Mouse (Mus musculus) kidney, embryonic 14.5 days (tissue): ENCODE results near the gene 2900026A02Rik. TPM values are rescaled to one million over a fixed set of nuclear protein-coding genes. Genes with fewer than 3 reads are reported as not detected.
A peak's percentile ranks its signal among the peaks of the same experiment; 100 is the strongest.

Source experiments
- ATAC-seq: fragments of 200-750 bp; cut with Nextera tagmentation; 2 replicates; pipeline ENCODE4 v1.8.0; 2017; ENCODE audit warnings: moderate number of reproducible peaks, mild to moderate bottlenecking, moderate TSS enrichment, moderate library complexity; ENCODE audit not compliant: low FRiP score, low TSS enrichment
- H3K27ac ChIP-seq: fragments of 300-500 bp; sonication (generic); 2 replicates; pipeline ENCODE4 v1.5.1; 2014; ENCODE audit warnings: low read depth, mild to moderate bottlenecking, low read length, moderate library complexity, mixed read lengths
- H3K27me3 ChIP-seq: fragments of 300-500 bp; sonication (generic); 2 replicates; pipeline ENCODE4 v1.6.1; 2014; ENCODE audit warnings: mild to moderate bottlenecking, low read length; ENCODE audit not compliant: control insufficient read depth, insufficient read depth
- H3K36me3 ChIP-seq: fragments of 300-500 bp; sonication (generic); 2 replicates; pipeline ENCODE4 v1.6.1; 2014; ENCODE audit warnings: low read length, mixed read lengths; ENCODE audit not compliant: control insufficient read depth, insufficient read depth
- H3K4me1 ChIP-seq: fragments of 300-500 bp; sonication (generic); 2 replicates; pipeline ENCODE4 v1.6.1; 2014; ENCODE audit warnings: low read length, mixed read lengths; ENCODE audit not compliant: control insufficient read depth, insufficient read depth
- H3K4me2 ChIP-seq: fragments of 300-500 bp; sonication (generic); replicated peaks from 2 replicates; pipeline ENCODE4 v1.6.1; 2014; ENCODE audit warnings: low read depth, mild to moderate bottlenecking, low read length
- H3K4me3 ChIP-seq: fragments of 300-500 bp; sonication (generic); 2 replicates; pipeline ENCODE4 v1.5.1; 2014; ENCODE audit warnings: mild to moderate bottlenecking, low read length
- H3K9ac ChIP-seq: fragments of 300-500 bp; sonication (generic); 2 replicates; pipeline ENCODE4 v1.6.1; 2014; ENCODE audit warnings: low read depth, mild to moderate bottlenecking, low read length, moderate library complexity
- H3K9me3 ChIP-seq: fragments of 300-500 bp; sonication (generic); 2 replicates; pipeline ENCODE4 v1.6.1; 2016; ENCODE audit warnings: low read length; ENCODE audit not compliant: control insufficient read depth
- WGBS: fragments of 180-500 bp; shearing (Covaris S2); extraction: QIAGEN DNeasy Blood & Tissue Kit; methylation state at CpG from one replicate; pipeline ENCODE4 v1.1.7; 2014; 5-methylcytosine and 5-hydroxymethylcytosine counted together
- polyA plus RNA-seq: library from polyadenylated mRNA; unstranded; fragments of >200 nt; fragmentation: Nextera tagmentation; extraction: Ambion mirVana; gene quantifications from 2 replicates; pipeline ENCODE4 v1.2.1, GENCODE M21; 2014

The 2900026A02Rik gene
- polyA plus RNA-seq, result 3.9 and 5.4 TPM in 2 replicates

DNA sequence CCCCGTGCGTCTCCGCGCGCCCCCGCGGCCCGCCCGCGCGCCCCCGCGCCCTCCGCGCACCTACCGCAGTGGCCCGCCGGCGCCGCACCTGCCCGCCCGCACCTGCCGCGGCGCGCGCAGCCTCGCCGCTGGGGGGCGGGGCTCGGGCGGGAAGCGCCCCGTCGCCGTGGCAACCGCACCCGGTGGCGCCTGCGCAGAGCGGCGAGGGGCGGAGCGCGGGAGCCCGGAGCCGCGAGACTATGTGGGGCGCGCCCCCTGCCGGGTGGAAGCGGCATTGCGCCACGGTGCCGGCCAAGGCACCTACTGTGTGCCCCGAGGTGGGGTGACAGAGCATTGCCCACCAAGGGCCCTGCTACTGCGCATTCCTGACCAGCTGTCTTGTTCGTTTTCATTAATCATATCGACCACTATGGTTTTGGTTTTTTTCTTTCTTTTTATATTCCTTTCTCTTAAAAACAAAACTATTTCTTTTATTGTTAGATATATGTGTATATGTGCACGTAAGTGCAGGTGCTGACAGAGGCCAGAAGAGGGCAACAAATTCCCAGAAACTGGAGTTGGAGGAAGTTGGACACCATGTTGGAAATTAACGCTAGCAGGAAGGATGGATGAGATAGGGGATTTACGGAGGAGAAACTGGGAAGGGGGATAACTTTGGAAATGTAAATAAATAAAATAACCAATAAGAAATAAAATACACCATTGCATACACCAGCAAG is at the start of gene 2900026A02Rik:
TSS of gene 2900026A02Rik (minus strand) at position 90 of the 719 bp plus-strand sequence.
- no peaks in the 10 kb centered on the region for H3K9me3 ChIP-seq
- WGBS, result 8% methylated on average over 61 of the region's 62 CpGs
- H3K4me2 ChIP-seq, result peak within 1 kb of the TSS; percentile 95
- H3K27ac ChIP-seq, result peak within 1 kb of the TSS; percentile 62
- H3K36me3 ChIP-seq, result no peaks in the 10 kb centered on the region
- H3K4me3 ChIP-seq, result peak within 1 kb of the TSS; percentile 75
- H3K9ac ChIP-seq, result peak within 1 kb of the TSS; percentile 74
- no peaks in the 10 kb centered on the region for H3K27me3 ChIP-seq
- peak; percentile 51 for ATAC-seq
- peaks cover 35% of the 10 kb centered on the region for H3K4me1 ChIP-seq

GRCm38 (mm10) chr5:113270043-113270442 is 49.0 kb upstream of the 2900026A02Rik start:
- no peaks in the 10 kb centered on the region for H3K4me1 ChIP-seq
- H3K9ac ChIP-seq, result no peak overlapping the region
- no peaks in the 10 kb centered on the region for H3K36me3 ChIP-seq
- H3K4me3 ChIP-seq, result no peak overlapping the region
- no peaks in the 10 kb centered on the region for H3K27me3 ChIP-seq
- WGBS, result 78% methylated on average over 3 of the region's 3 CpGs
- H3K4me2 ChIP-seq, result no peak overlapping the region
- H3K9me3 ChIP-seq, result no peaks in the 10 kb centered on the region
- no peak overlapping the region for H3K27ac ChIP-seq
- ATAC-seq, result no peak

GRCm38 (mm10) chr5:113268246-113268645 is 47.2 kb upstream of the 2900026A02Rik start:
- no peak overlapping the region for H3K9ac ChIP-seq
- H3K4me2 ChIP-seq, result no peak overlapping the region
- H3K4me3 ChIP-seq, result no peak overlapping the region
- no peaks in the 10 kb centered on the region for H3K4me1 ChIP-seq
- no peaks in the 10 kb centered on the region for H3K9me3 ChIP-seq
- H3K27ac ChIP-seq, result no peak overlapping the region
- H3K27me3 ChIP-seq, result no peaks in the 10 kb centered on the region
- peak; percentile 35; the same call in 1 of the 2 replicates for ATAC-seq
- H3K36me3 ChIP-seq, result no peaks in the 10 kb centered on the region

GRCm38 (mm10) chr5:113265637-113266036 is 44.6 kb upstream of the 2900026A02Rik start:
- Histone ChIP-seq H3K27ac (no peak overlapping the region), H3K36me3 (no peaks in the 10 kb centered on the region), H3K4me2 (no peak overlapping the region), H3K9me3 (no peaks in the 10 kb centered on the region), H3K4me1 (no peaks in the 10 kb centered on the region), H3K9ac (no peak overlapping the region), H3K4me3 (no peak overlapping the region), H3K27me3 (no peaks in the 10 kb centered on the region)
- ATAC-seq, result no peak
- 84% methylated on average over 8 of the region's 8 CpGs for WGBS

GRCm38 (mm10) chr5:113250806-113251205 is 29.8 kb upstream of the 2900026A02Rik start:
- no peak overlapping the region for H3K27ac ChIP-seq
- no peak for ATAC-seq
- H3K9ac ChIP-seq, result no peak overlapping the region
- H3K9me3 ChIP-seq, result no peaks in the 10 kb centered on the region
- no peak overlapping the region for H3K4me3 ChIP-seq
- H3K4me2 ChIP-seq, result no peak overlapping the region
- no peaks in the 10 kb centered on the region for H3K4me1 ChIP-seq
- 93% methylated on average over 11 of the region's 11 CpGs for WGBS
- H3K36me3 ChIP-seq, result no peaks in the 10 kb centered on the region
- no peaks in the 10 kb centered on the region for H3K27me3 ChIP-seq

DNA sequence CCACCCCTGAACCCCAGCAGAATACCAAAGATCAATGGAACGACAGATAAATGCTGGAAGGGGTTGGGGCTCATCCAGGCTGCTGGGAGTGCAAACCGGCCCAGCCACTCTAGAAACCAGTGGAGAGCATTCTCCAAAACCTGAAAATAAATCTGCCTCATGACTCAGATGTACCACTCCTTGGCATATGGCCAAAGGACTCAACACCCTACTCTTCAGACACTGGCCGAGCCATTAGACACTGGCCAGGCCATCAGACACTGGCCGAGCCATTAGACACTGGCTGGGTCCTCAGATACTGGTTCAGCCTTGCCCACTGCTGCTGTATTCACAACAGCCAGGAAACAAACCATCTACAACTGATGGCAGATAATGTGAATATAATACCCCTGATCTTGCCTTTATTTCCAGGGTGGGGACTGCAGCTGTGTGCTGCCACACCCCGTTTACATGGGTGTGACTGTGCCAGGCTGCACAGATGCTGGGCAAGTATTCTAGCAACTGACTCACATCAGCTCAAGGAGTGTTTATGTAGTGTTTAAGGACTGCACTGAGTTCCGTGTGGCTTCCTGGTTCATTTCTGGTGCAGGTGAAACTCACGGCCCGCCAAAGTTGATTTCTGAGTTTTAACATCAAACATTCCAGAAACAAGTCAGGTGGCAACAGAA is 28.4 kb upstream of the 2900026A02Rik start:
- H3K27me3 ChIP-seq, result no peaks in the 10 kb centered on the region
- H3K9me3 ChIP-seq, result no peaks in the 10 kb centered on the region
- H3K9ac ChIP-seq, result no peak overlapping the region
- no peaks in the 10 kb centered on the region for H3K4me1 ChIP-seq
- ATAC-seq, result no peak
- no peak overlapping the region for H3K27ac ChIP-seq
- no peak overlapping the region for H3K4me3 ChIP-seq
- no peaks in the 10 kb centered on the region for H3K36me3 ChIP-seq
- 79% methylated on average over 8 of the region's 8 CpGs for WGBS
- H3K4me2 ChIP-seq, result no peak overlapping the region

GRCm38 (mm10) chr5:113230196-113230595 is 9.2 kb upstream of the 2900026A02Rik start:
- no peak overlapping the region for H3K4me3 ChIP-seq
- no peak overlapping the region for H3K4me2 ChIP-seq
- H3K4me1 ChIP-seq, result peaks cover 10% of the 10 kb centered on the region; the same call in 1 of the 2 replicates
- no peaks in the 10 kb centered on the region for H3K9me3 ChIP-seq
- ATAC-seq, result no peak
- H3K9ac ChIP-seq, result no peak overlapping the region
- H3K27ac ChIP-seq, result no peak overlapping the region
- 68% methylated on average over 5 of the region's 5 CpGs for WGBS
- H3K36me3 ChIP-seq, result no peaks in the 10 kb centered on the region
- no peaks in the 10 kb centered on the region for H3K27me3 ChIP-seq

GRCm38 (mm10) chr5:113226632-113227102 is 5.6 kb upstream of the 2900026A02Rik start, which contains the start of gene Tmem211:
Gene Tmem211 (plus strand): TSS chr5:113226909.
- Histone ChIP-seq H3K4me3 (peak within 1 kb of the TSS; percentile 14; the same call in 1 of the 2 replicates), H3K4me2 (peak within 1 kb of the TSS; percentile 38), H3K9ac (no peak within 1 kb of the TSS), H3K4me1 (peaks cover 10% of the 10 kb centered on the region; the same call in 1 of the 2 replicates), H3K36me3 (no peaks in the 10 kb centered on the region), H3K27me3 (no peaks in the 10 kb centered on the region), H3K9me3 (no peaks in the 10 kb centered on the region), H3K27ac (peak within 1 kb of the TSS; percentile 66; the same call in 1 of the 2 replicates)
- peak; percentile 89 for ATAC-seq
- under 1% methylated on average over 13 of the region's 13 CpGs for WGBS
